Mouse (Mus musculus): Measurements from ENCODE around the gene Ntrk1.
A peak's percentile ranks its signal among the peaks of the same experiment; 100 is the strongest.
"Not testable (repeated sequence)": the region's sequence is repeated elsewhere in the genome, so short reads cannot be mapped to it uniquely, and the experiment has no call there.

Gene Ntrk1

GRCm38 (mm10) chr3:87794922-87795325 lies at the start of gene Ntrk1:
Gene Ntrk1, minus strand, starts transcription at chr3:87795162.
- peak; percentile 6 for DNase-seq

- DNase-seq: no peak
Measured at GRCm38 (mm10) chr3:87840858-87841257, 45.9 kb upstream of the Ntrk1 start.

DNA sequence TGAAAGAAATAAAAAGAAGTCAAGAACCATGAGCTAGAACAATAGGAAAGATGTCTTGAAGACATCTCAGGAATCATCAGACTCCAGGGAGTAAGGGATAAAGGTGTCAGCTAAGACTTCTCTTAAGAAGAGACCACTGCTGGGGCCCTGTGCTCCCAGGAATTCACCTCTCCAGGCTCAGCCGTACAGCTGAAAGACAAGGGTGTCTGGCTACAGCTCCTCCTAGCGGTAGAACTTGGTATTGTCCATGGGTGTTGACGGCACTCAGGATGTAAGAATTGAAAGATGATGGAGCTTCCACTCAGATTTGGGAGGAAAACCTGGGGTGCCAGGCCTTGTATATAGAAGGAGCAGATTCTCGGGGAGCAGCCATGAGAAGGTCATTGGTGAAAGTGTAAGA lies 43.7 kb upstream of the Ntrk1 start:
- peak; percentile 85 for DNase-seq

DNA sequence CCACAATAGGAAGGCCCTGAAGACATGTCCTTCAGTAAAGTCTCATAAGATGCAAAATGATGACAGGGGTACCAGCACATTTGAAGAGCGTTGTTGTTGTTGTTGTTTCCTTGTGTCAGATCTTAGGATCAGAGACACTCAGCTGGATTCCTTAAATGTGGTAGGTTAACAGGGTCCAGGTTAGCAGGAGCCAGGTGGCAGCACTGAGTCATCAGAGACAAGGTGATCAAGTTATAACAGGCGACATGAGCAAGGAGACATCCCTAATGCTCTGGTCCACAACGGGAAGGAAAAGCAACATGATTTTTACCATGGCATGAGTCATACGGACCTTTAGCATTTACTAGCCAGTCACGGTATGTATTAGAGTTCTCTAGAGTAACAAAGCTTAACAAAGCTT lies 38.5 kb upstream of the Ntrk1 start:
- peak; percentile 66 for DNase-seq

DNA sequence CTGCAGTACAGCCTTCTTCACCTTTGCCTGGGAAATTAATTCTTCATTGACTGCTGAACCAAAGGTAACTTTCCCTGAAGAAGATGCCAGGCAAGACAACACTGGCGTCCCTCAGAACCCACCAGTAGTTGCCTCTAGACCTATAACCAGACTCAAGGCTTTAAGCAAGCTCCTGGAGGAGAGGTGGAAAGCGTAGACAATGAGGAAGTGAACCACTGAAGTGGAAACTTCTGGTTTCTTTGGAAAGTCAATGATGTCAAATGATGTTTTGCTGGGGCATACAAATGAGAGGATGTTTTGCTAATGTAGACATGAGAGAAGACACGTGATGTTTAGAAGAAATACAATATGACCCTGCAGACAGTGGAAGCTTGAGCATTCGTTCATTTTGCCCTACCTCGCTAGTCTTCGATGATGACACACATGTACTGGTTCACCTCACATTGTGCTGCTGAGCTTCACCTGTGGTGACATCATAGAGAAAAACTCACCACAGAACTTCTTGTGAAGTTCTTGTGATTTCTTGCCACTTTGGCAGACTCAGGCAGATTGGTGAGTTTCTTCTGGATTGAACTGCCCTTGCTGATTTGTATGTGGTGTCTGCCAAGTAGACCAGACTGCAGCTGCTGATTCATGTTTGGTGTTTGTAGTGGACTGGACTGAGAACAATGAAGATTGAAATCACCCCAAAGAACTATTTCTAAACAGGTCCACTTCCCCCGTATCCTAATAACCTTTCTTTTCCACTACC lies 37.3 kb upstream of the Ntrk1 start:
- no peak for DNase-seq

- DNase-seq: peak; percentile 32
Measured at GRCm38 (mm10) chr3:87829025-87829424, 34.1 kb upstream of the Ntrk1 start.

- no peak for DNase-seq
Measured at GRCm38 (mm10) chr3:87828435-87828834, 33.5 kb upstream of the Ntrk1 start.

DNA sequence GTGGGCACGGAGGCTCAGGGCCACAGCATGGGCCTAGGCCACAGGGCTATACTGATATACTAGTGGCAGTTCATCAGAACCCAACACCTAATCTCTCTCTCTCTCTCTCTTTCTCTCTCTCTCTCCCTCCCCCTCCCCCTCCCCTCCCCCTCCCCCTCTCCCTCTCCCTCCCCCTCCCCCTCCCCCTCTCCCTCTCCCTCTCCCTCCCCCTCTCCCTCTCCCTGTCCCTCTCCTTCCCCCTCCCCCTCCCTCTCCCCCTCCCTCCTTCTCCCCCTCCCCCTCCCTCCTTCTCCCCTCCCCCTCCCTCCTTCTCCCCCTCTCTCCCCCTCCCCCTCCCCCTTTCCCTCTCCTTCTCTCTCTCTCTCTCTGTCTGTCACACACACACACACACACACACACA lies 29.2 kb upstream of the Ntrk1 start, which contains the start of gene Pear1:
TSS of gene Pear1 (minus strand) at position 101 of the 400 bp plus-strand sequence.
- DNase-seq: not testable (repeated sequence)

DNA sequence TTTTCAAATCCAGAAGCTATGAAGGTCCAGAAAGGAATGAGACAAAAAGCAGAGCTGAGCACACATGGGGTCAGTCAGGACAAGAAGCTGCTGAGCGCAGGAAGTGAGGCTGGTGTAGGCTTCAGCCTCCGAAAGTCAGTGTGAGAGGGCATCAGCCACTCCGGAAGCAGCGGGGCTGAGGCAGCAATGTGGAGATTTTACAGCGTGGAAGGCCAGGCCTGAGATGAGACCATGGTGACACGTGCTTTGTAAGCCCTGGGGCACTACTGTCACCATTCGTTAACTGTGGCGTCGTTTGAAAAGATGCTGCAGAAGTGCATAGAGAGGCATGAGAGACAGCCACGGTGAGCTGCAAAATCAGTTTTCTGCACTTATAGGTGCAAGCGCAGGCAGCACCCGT lies 23.3 kb upstream of the Ntrk1 start:
- DNase-seq: no peak

DNA sequence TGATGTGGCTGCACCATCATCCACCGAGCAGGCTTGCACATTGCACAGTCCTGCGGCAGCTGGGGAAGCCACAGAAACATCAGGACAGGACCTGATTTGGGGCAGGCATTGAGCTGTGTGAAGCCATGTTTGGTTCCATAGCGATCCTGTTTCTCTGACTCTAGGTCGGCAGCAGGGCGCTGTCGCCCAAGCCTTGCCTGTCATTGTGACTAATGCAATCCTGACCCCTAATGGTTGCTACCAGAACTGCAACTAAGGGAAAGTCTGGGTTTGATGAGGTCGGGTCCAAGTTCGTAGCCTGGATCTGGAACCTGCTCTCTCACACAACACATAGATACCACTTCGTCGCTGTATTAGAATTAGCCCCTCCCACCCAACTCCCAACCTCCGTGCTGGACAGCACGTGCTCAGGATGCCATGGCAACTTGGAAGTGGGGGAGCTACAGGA lies 21.7 kb upstream of the Ntrk1 start:
- DNase-seq: peak; percentile 76

- no peak for DNase-seq
Measured at GRCm38 (mm10) chr3:87816166-87816565, 21.2 kb upstream of the Ntrk1 start.

GRCm38 (mm10) chr3:87812873-87813272 lies 17.9 kb upstream of the Ntrk1 start:
- no peak for DNase-seq

DNA sequence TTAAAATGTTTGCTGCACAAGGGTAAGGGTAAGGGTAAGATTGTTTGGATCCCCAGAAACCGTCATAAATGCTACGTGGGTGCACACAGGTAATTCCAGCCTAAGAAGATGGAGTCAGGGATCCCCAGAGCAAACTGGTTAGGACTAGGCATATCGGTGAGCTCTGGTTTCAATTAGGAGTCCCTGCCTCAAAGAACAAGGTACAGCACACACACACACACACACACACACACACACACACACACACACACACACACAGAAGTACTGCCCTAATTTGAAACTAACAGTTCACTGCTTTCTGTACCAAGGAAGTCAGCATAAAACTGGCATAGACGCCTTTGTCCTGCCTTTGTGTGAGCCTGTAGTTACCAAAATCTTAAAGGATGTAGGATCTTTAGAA lies 17.5 kb upstream of the Ntrk1 start:
- no peak for DNase-seq

DNA sequence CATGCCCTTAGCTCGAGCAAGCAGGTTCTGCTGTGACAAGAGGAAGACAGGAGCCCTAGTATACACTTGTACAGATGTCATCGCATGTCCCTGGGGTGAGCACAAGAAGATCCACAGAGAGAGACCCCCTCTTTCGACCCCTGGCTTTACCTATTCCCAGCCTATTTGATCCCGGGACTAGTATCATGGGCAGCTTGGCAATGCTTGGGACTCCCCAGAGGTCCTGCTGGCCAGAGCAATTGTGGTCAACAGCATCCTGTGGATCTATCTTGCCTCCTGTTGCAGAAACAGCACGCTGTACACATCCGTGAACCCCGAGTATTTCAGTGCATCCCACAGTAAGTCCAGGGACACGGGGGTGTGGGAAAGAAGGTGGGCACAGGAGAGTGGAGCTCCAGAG lies 16.3 kb upstream of the Ntrk1 start:
- DNase-seq: no peak

- no peak for DNase-seq
Measured at GRCm38 (mm10) chr3:87809322-87809962, 14.5 kb upstream of the Ntrk1 start.

GRCm38 (mm10) chr3:87804038-87804677 lies 9.2 kb upstream of the Ntrk1 start:
- no peak for DNase-seq

DNA sequence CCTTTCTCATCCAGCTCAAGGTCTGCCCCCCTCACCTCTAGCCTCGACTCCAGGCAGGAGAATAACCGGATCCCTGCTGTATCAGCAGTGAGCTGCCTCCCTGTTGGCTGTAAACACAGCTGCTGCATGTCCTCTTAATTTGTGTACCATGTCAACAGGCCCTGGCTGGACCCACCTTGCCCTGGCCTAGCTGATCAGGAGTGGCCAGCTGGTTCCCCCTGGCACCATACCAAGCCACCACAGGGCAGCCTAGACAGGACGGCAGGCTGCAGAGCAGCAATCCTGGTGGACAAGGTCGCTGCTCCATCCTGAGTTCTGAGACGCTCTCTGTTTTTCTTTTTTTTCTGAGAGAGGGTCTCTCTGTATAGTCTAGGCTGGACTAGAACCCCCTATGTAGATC lies 6.7 kb upstream of the Ntrk1 start:
- DNase-seq: no peak

DNA sequence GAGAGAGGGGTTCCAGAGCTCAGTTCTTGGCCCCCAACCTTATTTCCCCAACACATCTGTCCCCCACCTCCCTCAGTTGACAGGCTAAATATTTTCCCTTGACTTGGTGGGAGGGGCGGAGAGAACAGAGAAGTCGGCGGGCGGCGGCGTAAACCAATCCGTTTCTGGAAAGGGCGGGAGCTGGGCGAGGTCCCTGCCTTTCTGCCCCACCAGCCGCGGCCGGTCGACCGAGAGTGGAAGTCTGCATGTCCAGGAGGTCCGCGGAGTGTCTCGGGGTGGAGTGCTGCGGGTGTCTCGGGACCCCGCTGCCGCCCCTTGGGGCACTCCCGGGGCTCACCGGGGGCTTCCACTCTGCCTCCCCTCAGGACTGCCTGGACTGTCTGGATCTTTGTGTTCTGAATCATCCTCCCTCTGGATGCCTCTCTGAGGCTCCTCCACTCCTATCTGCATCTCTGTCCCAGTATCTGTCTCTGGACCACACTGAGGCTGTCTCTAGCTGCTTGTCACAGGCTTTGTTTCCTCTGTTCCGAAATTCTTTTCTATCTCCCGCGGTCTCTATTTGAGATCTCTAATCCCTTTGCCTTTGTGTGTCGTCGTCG lies 1.9 kb upstream of the Ntrk1 start, which contains the start of gene Insrr:
TSS of gene Insrr (plus strand) at position 216 of the 599 bp plus-strand sequence.
- DNase-seq: no peak

GRCm38 (mm10) chr3:87795336-87796277 lies 645 bp upstream of the Ntrk1 start:
- DNase-seq: peak; percentile 64

GRCm38 (mm10) chr3:87789768-87790167 lies 5.2 kb downstream of the Ntrk1 start:
- DNase-seq: no peak

DNA sequence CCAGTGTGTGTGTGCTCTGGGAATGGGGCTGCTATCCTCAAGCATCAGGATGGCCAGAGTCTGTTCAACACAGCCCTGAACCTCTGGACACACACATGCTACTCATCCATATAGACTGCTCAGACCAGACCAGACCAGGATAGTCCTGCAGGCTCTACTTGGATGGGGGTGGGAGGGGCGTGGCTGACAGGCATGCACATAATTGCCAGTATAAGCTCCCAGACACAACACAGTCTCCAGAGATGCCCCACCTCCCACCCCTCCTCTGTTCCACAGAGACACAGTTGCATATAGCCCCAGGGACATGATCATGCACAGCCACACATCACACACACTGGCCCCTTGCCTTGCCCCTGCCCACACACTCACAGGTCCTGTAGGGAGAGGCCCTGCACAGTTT lies 5.7 kb downstream of the Ntrk1 start:
- no peak for DNase-seq

DNA sequence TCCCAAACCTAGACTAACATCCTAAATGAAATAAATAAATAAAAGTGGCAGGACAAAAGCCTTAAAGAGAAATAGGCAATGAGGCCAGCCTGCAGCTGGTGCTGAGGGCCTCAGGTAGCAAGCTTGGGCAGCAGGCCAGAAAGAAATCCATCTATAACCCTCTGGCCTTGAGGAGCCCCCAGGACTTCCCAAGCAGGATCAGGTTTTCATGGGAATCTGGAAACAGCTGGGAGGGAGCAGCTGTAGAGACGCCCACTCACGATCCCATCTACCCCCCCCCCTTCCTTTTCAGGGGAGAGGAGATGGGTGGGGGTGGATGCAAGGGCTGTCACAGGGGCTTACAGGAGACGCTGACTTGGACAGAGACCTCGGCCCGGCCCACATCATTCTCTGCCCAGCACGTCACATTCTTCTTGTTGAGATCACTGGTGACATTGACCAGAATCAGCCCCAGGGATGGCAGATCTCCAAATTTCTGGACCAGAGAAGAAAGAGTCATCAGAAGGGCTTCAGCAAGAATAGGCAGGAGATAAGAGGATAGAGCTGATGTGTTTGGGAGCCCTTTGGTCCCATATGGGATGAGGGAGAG lies 9.2 kb downstream of the Ntrk1 start:
- DNase-seq: no peak
